Mouse (Mus musculus) megakaryocyte, adult 5-6 weeks (primary cell): Measurements from ENCODE around the gene Agfg2. TPM values are rescaled to one million over a fixed set of nuclear protein-coding genes. Genes with fewer than 3 reads are reported as not detected.
A peak's percentile ranks its signal among the peaks of the same experiment; 100 is the strongest.
"Not testable (repeated sequence)": the region's sequence is repeated elsewhere in the genome, so short reads cannot be mapped to it uniquely, and the experiment has no call there.

Experiments used
- ATAC-seq: 2 replicates; pipeline ENCODE4 v1.8.0; 2016; ENCODE audit warnings: mild to moderate bottlenecking, inconsistent platforms; ENCODE audit not compliant: poor library complexity, severe bottlenecking
- total RNA-seq, 2 experiments: library from RNA; stranded (forward) in 1 of 2; stranded (reverse) in 1 of 2; fragments of 153-499, 151-499 nt in 1 of 2; fragments of 221-1000, 200-1000 nt in 1 of 2; gene quantifications; 2 replicates each; pipeline versions ENCODE4 v1.2.3 to v1.2.4; 2015 to 2017

Gene Agfg2
- total RNA-seq, 2 experiments from 2014 or later: 18.3 to 19.3 TPM

DNA sequence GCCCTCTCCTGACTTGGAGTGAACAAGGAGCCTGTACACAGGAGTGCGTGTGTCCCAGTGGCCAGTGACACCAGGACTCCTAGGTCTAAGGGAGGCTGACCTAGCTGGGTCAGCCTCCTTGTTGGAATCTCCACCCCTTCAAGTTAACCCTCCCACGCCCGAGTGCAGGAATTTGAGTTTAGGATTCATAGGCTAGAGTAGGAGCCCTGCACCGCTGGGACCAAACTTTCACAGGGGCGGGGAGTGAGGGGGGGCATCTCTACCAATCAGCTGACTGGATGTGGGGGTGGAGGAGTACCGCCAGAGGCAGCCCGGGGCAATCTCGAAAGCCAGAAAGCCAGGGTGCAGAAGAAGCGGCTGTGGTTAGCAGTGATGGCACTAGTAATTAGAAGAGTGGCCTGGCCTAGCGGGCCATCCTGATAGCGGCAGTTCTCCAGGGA is 38.9 kb downstream of the Agfg2 start, which contains the start of gene Irs3:
Gene Irs3, minus strand, starts transcription at position 63 of the 440 bp plus-strand sequence.
- ATAC-seq: 0 out of 2 replicates have a peak, but pooled peaks have one; percentile 9

- peak; percentile 71 for ATAC-seq
These were observed 39.4 kb downstream of the Agfg2 start for GRCm38 (mm10) chr5:137645091-137645651.

DNA sequence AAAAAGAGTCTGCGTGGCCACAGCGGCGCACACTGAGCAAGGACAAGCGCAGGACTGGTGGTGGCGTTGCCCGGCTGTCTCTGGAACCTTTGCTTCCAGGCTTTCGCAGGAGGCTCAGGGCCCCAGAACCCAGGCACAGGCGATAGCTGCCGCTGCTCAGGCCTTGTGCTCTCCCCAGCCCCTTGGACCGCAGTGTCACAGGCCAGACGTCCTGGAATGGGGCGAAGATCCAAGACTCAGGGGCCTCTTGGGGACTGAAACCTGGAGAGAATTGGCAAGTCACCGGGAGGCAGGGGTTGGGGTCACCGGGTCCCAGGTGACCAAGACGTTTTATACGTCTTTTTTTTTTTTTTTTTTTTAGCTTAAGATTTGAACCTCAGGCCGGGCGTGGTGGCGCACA is 40.0 kb downstream of the Agfg2 start:
- ATAC-seq: no peak

- no peak for ATAC-seq
These were observed 41.6 kb downstream of the Agfg2 start for GRCm38 (mm10) chr5:137642886-137643285.

DNA sequence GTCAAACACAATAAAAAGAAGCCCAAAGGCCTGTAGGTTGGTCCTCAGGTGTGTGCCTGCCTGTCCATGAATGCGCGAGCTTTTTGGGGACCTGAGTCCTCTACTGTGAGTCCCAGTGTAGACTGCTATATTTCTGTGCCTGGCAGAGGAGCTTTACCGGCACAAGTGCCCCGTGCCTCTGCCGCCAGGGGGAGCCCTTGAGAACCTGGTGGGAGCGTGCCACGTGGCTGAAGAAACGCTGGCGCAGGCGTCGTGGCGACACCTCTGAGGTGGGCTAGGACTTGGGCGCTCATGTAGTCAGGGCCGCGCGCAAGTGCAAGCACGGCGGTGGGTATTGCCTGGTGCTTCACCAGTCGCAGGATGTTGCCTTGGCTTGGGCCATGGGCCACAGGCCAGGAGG is 43.5 kb downstream of the Agfg2 start, which contains the start of gene Sap25:
Gene Sap25, plus strand, starts transcription at position 281 of the 400 bp plus-strand sequence.
- ATAC-seq: no peak

GRCm38 (mm10) chr5:137639472-137639871 is 45.1 kb downstream of the Agfg2 start:
- ATAC-seq: no peak

- no peak for ATAC-seq
These were observed 51.0 kb downstream of the Agfg2 start for GRCm38 (mm10) chr5:137633397-137634084.

DNA sequence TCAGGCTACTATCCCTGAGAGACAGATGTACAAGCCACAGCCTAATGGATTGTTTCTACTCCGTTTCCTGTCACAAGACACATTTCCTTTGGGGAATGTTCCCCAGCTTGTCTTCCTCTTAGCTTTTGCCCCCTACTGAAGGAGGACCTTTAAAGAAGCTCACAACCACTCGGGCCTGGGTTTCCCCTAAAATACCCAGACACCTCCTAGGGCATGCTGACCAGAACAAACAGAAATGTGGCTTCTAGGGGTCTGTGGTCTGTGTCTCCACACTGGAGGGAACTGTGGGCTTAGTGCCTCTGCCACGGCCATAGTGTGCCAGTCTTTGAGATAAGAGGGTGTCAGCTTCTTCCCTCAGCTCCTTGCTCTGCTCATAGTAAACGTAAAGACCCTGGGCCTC is 52.9 kb downstream of the Agfg2 start:
- ATAC-seq: no peak

GRCm38 (mm10) chr5:137631171-137631570 is 53.4 kb downstream of the Agfg2 start:
- ATAC-seq: peak; percentile 58

GRCm38 (mm10) chr5:137630602-137631001 is 53.9 kb downstream of the Agfg2 start:
- ATAC-seq: no peak

GRCm38 (mm10) chr5:137629906-137630545 is 54.5 kb downstream of the Agfg2 start:
- ATAC-seq: no peak

- 0 out of 2 replicates have a peak, but pooled peaks have one; percentile 2 for ATAC-seq
These were observed 55.2 kb downstream of the Agfg2 start for GRCm38 (mm10) chr5:137629306-137629721.

DNA sequence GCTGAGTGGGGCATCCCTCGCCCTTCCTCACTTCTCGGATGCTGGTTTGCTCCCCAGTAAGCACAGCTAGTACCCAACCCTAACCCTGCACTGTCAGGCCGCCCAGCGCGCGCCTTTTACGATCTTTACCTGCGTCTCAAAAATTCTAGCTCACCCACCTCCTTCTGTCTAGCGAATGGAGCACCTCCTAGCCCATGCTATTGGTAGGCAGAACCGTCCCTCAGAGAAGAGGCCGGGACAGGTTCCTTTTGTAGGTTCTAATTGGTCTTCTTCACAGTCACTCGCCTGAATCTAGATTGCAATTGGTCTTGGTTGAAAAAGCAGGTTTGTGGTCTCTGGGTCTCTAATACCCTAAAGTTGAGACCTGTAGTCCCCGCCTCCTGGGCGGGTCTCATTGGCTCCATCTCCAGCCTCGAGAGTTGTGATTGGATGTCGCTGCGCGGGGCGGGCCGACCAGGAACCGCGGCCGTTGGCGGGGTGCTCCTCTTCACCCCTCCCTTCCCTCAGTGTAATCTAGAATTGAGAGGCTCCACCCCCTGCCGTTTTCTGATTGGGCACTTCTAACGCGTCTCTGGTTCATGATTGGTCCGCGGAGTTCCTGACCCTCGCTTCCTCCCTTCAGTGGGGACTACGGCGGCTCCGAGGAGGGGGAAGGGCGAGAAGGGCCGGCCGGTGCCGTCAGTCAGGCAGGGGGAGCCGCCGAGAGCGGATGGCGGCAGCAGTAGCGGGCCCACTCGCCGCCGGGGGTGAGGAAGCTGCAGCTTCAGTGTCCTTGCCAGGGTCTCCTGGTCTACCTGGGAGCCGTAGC is 55.8 kb downstream of the Agfg2 start, which contains the start of the genes Fbxo24, Lrch4 and Gm20605:
Gene Fbxo24, minus strand, starts transcription at position 505 of the 808 bp plus-strand sequence.
Gene Lrch4, plus strand, starts transcription at position 624 of the 808 bp plus-strand sequence.
Gene Gm20605, plus strand, starts transcription at position 678 of the 808 bp plus-strand sequence.
- peak; percentile 74 for ATAC-seq

- ATAC-seq: no peak
These were observed 56.5 kb downstream of the Agfg2 start for GRCm38 (mm10) chr5:137627991-137628390.

- ATAC-seq: peak; percentile 29
These were observed 60.5 kb downstream of the Agfg2 start for GRCm38 (mm10) chr5:137623937-137624530.

DNA sequence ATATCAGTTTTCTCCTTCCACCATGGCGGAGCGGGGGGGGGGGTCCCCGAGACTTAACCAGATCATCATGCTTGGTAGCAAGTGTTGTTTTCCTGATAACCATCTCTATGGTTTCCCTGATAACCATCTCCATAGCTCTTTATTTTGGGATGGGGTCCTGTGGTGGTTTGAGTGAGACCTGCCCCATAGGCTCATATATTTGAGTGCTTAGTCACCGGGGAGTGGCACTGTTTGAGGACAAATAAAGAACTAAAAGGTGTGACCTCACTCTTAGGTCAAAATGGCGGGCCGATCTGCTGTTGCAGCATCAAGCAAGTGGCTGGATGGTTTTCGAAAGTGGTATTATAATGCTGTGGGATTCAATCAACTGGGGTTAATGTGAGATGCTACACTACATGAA is 69.2 kb downstream of the Agfg2 start:
- ATAC-seq: no peak

DNA sequence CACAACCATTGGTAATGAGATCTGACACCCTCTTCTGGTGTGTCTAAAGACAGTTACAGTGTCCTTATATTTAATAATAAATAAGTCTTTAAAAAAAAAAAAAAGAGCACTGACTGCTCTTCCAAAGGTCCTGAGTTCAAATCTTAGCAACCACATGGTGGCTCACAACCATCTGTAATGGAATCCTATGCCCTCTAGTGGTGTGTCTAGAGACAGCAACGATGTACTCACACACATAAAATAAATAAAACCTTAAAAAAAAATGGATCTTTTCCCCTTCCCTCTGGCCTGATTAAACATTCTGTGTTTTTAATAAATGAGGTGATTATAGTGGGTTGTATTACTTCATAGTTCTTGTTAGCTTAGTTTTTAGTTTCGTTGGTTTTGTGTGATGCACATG is 69.6 kb downstream of the Agfg2 start:
- ATAC-seq: not testable (repeated sequence)

DNA sequence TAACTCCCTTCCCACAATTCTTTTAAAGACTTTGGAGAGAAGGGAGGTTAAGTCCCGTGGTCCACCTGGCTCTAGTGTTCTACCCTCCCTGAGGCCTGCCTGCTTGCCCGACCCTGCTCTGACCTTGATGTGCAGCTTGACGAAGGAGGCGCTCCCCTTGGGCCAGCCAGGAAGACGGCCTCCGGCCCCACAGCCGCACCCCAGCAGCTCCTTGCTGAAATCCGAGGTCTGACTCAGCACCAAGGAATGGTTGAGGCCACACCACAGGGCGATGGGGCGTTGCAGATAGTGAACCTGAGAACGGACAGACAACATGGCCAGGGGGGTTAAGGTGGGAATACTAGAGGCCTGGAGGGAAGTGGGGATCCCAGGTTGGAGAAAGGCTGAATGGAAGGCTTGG is 71.0 kb downstream of the Agfg2 start, which contains the start of gene Pcolce:
Gene Pcolce, minus strand, starts transcription at position 235 of the 400 bp plus-strand sequence.
- no peak for ATAC-seq

- ATAC-seq: no peak
These were observed 71.5 kb downstream of the Agfg2 start for GRCm38 (mm10) chr5:137613076-137613475.

- ATAC-seq: no peak
These were observed 73.3 kb downstream of the Agfg2 start for GRCm38 (mm10) chr5:137611245-137611602.
